9 mouse cellular contexts compared by ENCODE assay signal in the genomic region with DNA sequence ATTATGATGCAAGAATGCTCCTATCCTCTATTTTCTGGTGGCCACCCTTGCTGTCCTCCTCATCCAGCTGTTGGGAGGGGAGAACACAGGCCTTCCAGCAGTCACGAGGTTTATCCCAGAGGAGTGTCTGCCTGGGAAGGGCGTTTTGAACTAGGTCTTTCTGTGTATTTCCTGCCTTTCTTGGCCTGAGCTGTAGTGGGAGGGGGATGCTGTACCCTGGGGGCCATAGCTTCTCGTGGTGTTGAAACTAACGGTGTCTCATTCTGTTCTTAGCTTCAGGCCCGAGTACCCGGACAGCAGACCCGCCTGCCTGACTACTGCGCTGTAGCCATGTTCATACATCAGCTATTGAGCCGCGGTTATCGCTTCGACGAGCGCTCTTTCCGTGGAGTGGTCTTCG. TPM values are rescaled to one million over a fixed set of nuclear protein-coding genes. Genes with fewer than 3 reads are reported as not detected.
DNase-seq lines count a peak whose midpoint lies in the region; ATAC-seq and TF ChIP-seq lines count a peak whose summit lies in the region.
"Had no signal": no experiment of that assay in that cellular context is flagged by ENCODE, and none has a peak within 500 bp of the region (broad histone marks: within the 10 kb centered on the region; RNA-seq: fewer than 3 reads in every experiment).

No protein-coding gene starts in this region.

- H3K4me2 ChIP-seq in liver, embryonic 12.5 days = peak overlapping the region; percentile 24; the same call in 1 of the 2 replicates
- peak overlapping the region; percentile 67 for H3K4me2 ChIP-seq in hindbrain, embryonic 15.5 days

- H3K27me3 ChIP-seq in liver, embryonic 12.5 days (replicated peaks) = peaks cover 100% of the 10 kb centered on the region
- H3K27me3 ChIP-seq in hindbrain, embryonic 15.5 days = peaks cover 47% of the 10 kb centered on the region

- H3K9ac ChIP-seq in liver, embryonic 12.5 days = no peak overlapping the region
- peak overlapping the region; percentile 33; the same call in 1 of the 2 replicates for H3K9ac ChIP-seq in hindbrain, embryonic 15.5 days

- H3K27ac ChIP-seq in liver, embryonic 12.5 days = no peak overlapping the region
- no peak overlapping the region for H3K27ac ChIP-seq in hindbrain, embryonic 15.5 days (replicated peaks)
- no peak overlapping the region for H3K27ac ChIP-seq in olfactory bulb, adult 2 months (ENCODE audit: insufficient read depth, low read depth, low read length)

- TF ChIP-seq CTCF in olfactory bulb, adult 2 months (IDR thresholded peaks at IDR 0.05; ENCODE audit: insufficient read depth, low read depth, low read length) = no peak

- H3K36me3 ChIP-seq in liver, embryonic 12.5 days = no peaks in the 10 kb centered on the region
- H3K36me3 ChIP-seq in hindbrain, embryonic 15.5 days = no peaks in the 10 kb centered on the region

- 21% methylated on average over 16 of the region's 16 CpGs for WGBS in liver, embryonic 12.5 days (ENCODE audit: insufficient replicate concordance)
- WGBS in hindbrain, embryonic 15.5 days = 24% methylated on average over 16 of the region's 16 CpGs
- 28% methylated on average over 16 of the region's 16 CpGs for WGBS in olfactory bulb, adult 2 months

- DNase-seq in liver = no peak
- DNase-seq in gastrocnemius, postnatal 25 days = peak; percentile 79
- no peak for DNase-seq in adrenal gland, adult 18-20 months (ENCODE audit: low spot score in 2 of 2)
- DNase-seq in adrenal gland, postnatal 14 days = no peak
- DNase-seq in urinary bladder, postnatal 10 days (ENCODE audit: low spot score) = no peak

- TF ChIP-seq POLR2A in olfactory bulb, adult 2 months (IDR thresholded peaks at IDR 0.05; ENCODE audit: insufficient read depth, low read depth, low read length) = no peak

- H3K9me3 ChIP-seq in liver, embryonic 12.5 days (replicated peaks) = no peaks in the 10 kb centered on the region
- no peaks in the 10 kb centered on the region for H3K9me3 ChIP-seq in hindbrain, embryonic 15.5 days
- H3K9me3 ChIP-seq: megakaryocyte, embryonic 14.5 days had no signal

- ATAC-seq in liver, embryonic 12.5 days = no peak
- no peak for ATAC-seq in hindbrain, embryonic 15.5 days (ENCODE audit: low FRiP score, low read depth)

- H3K4me1 ChIP-seq in liver, embryonic 12.5 days = peaks cover 25% of the 10 kb centered on the region
- peaks cover 42% of the 10 kb centered on the region for H3K4me1 ChIP-seq in hindbrain, embryonic 15.5 days (replicated peaks)
- peaks cover 32% of the 10 kb centered on the region for H3K4me1 ChIP-seq in olfactory bulb, adult 2 months (ENCODE audit: control insufficient read depth, insufficient read depth, low read length)

- no peak overlapping the region for H3K4me3 ChIP-seq in liver, embryonic 12.5 days
- H3K4me3 ChIP-seq in hindbrain, embryonic 15.5 days = peak overlapping the region; percentile 33
- peak overlapping the region; percentile 34 for H3K4me3 ChIP-seq in olfactory bulb, adult 2 months (ENCODE audit: insufficient read depth, low read depth, low read length)

RNA-seq across cellular contexts. Expression of a gene that starts 1.1 kb away (rescaled TPM):
- polyA plus RNA-seq in liver, embryonic 12.5 days (2016; fragmentation: Nextera tagmentation; extraction: Ambion mirVana) = 5.3 and 5.6 TPM in 2 replicates
- 10 to 100 TPM; 15.0 to 25.1 TPM for total RNA-seq in gastrocnemius, postnatal 25 days (2021)
- 424 and 493 TPM in 2 replicates for polyA plus RNA-seq in hindbrain, embryonic 15.5 days (2015; fragmentation: Nextera tagmentation; extraction: Ambion mirVana)
- not detected in 2 replicates for polyA plus RNA-seq in olfactory bulb, adult 2 months (2012; ENCODE audit: insufficient read depth, insufficient read length, low replicate concordance, missing spikeins)
- 100 to 1,000 TPM; 125 to 161 TPM for total RNA-seq in adrenal gland, adult 18-20 months (2021)
- total RNA-seq in adrenal gland, postnatal 14 days (2021) = 77.2 and 90.9 TPM in 2 replicates

RNA-seq across cellular contexts. Expression of a gene that starts 4.6 kb away (rescaled TPM):
- 0.13 and 0.19 TPM in 2 replicates for polyA plus RNA-seq in liver, embryonic 12.5 days (2016; fragmentation: Nextera tagmentation; extraction: Ambion mirVana)
- 1 to 10 TPM; 9.1 to 9.4 TPM for total RNA-seq in gastrocnemius, postnatal 25 days (2021)
- 3.7 and 7.0 TPM in 2 replicates for polyA plus RNA-seq in hindbrain, embryonic 15.5 days (2015; fragmentation: Nextera tagmentation; extraction: Ambion mirVana)
- polyA plus RNA-seq in olfactory bulb, adult 2 months (2012; ENCODE audit: insufficient read depth, insufficient read length, low replicate concordance, missing spikeins) = not detected in 2 replicates
- total RNA-seq in adrenal gland, adult 18-20 months (2021) = 1 to 10 TPM; 3.2 to 8.3 TPM
- total RNA-seq in adrenal gland, postnatal 14 days (2021) = 7.6 and 9.5 TPM in 2 replicates

RNA-seq across cellular contexts. Expression of a gene that starts 22.8 kb away (rescaled TPM):
- polyA plus RNA-seq in liver, embryonic 12.5 days (2016; fragmentation: Nextera tagmentation; extraction: Ambion mirVana) = 0.31 and 0.54 TPM in 2 replicates
- total RNA-seq in gastrocnemius, postnatal 25 days (2021) = not detected
- polyA plus RNA-seq in hindbrain, embryonic 15.5 days (2015; fragmentation: Nextera tagmentation; extraction: Ambion mirVana) = 0.08 TPM in 1 of 2 replicates, not detected in the other
- polyA plus RNA-seq in olfactory bulb, adult 2 months (2012; ENCODE audit: insufficient read depth, insufficient read length, low replicate concordance, missing spikeins) = not detected in 2 replicates
- total RNA-seq in adrenal gland, adult 18-20 months (2021) = under 1 TPM; 0.13 to 0.35 TPM
- 4.7 TPM in 1 of 2 replicates, not detected in the other for total RNA-seq in adrenal gland, postnatal 14 days (2021)

RNA-seq across cellular contexts. Expression of a gene that starts 28.2 kb away (rescaled TPM):
- polyA plus RNA-seq in liver, embryonic 12.5 days (2016; fragmentation: Nextera tagmentation; extraction: Ambion mirVana) = 34.6 and 38.0 TPM in 2 replicates
- total RNA-seq in gastrocnemius, postnatal 25 days (2021) = under 1 TPM; 0.19 to 0.33 TPM
- 11.8 and 13.8 TPM in 2 replicates for polyA plus RNA-seq in hindbrain, embryonic 15.5 days (2015; fragmentation: Nextera tagmentation; extraction: Ambion mirVana)
- not detected in 2 replicates for polyA plus RNA-seq in olfactory bulb, adult 2 months (2012; ENCODE audit: insufficient read depth, insufficient read length, low replicate concordance, missing spikeins)
- total RNA-seq in adrenal gland, adult 18-20 months (2021) = not detected
- total RNA-seq in adrenal gland, postnatal 14 days (2021) = 3.4 and 3.5 TPM in 2 replicates

RNA-seq across cellular contexts. Expression of a gene that starts 28.2 kb away (rescaled TPM):
- polyA plus RNA-seq in liver, embryonic 12.5 days (2016; fragmentation: Nextera tagmentation; extraction: Ambion mirVana) = 2.8 and 3.1 TPM in 2 replicates
- 10 to 100 TPM; 12.5 to 16.2 TPM for total RNA-seq in gastrocnemius, postnatal 25 days (2021)
- polyA plus RNA-seq in hindbrain, embryonic 15.5 days (2015; fragmentation: Nextera tagmentation; extraction: Ambion mirVana) = 15.0 and 15.1 TPM in 2 replicates
- not detected in 2 replicates for polyA plus RNA-seq in olfactory bulb, adult 2 months (2012; ENCODE audit: insufficient read depth, insufficient read length, low replicate concordance, missing spikeins)
- 10 to 100 TPM; 36.9 to 48.5 TPM for total RNA-seq in adrenal gland, adult 18-20 months (2021)
- 29.3 and 30.1 TPM in 2 replicates for total RNA-seq in adrenal gland, postnatal 14 days (2021)
